Mouse (Mus musculus): ENCODE measurements around the gene Ramp2. TPM values are rescaled to one million over a fixed set of nuclear protein-coding genes. Genes with fewer than 3 reads are reported as not detected.

The Ramp2 gene
- polyA plus RNA-seq, 1 experiment from 2014 or later, result 276 TPM

GRCm38 (mm10) chr11:101272446-101272845, 26.6 kb downstream of the Ramp2 start:
- 92% methylated on average over 3 of the region's 3 CpGs for WGBS
- TF ChIP-seq CTCF (IDR thresholded peaks at IDR 0.05; ENCODE audit: low read depth), result no peak
- Histone ChIP-seq H3K4me2 (no peak overlapping the region), H3K9me3 (ENCODE audit: low read depth, low read length) (no peaks in the 10 kb centered on the region), H3K4me3 (ENCODE audit: low read depth, low read length) (no peak overlapping the region), H3K36me3 (ENCODE audit: insufficient read depth) (no peaks in the 10 kb centered on the region), H3K27ac (ENCODE audit: low read depth) (no peak overlapping the region), H3K27me3 (ENCODE audit: insufficient read depth, low read length) (no peaks in the 10 kb centered on the region), H3K9ac (no peak overlapping the region), H3K4me1 (ENCODE audit: insufficient read depth) (peaks cover 13% of the 10 kb centered on the region)
- DNase-seq (no peak), ATAC-seq (ENCODE audit: insufficient read depth) (no peak)

- Histone ChIP-seq H3K9me3 (ENCODE audit: low read depth, low read length) (no peaks in the 10 kb centered on the region), H3K9ac (no peak overlapping the region), H3K4me3 (ENCODE audit: low read depth, low read length) (no peak overlapping the region), H3K4me2 (no peak overlapping the region), H3K27me3 (ENCODE audit: insufficient read depth, low read length) (no peaks in the 10 kb centered on the region), H3K27ac (ENCODE audit: low read depth) (no peak overlapping the region), H3K36me3 (ENCODE audit: insufficient read depth) (no peaks in the 10 kb centered on the region), H3K4me1 (ENCODE audit: insufficient read depth) (peaks cover 16% of the 10 kb centered on the region)
- no peak for TF ChIP-seq CTCF (IDR thresholded peaks at IDR 0.05; ENCODE audit: low read depth)
- ATAC-seq (ENCODE audit: insufficient read depth) (no peak), DNase-seq (no peak)
- 58% methylated on average over 4 of the region's 4 CpGs for WGBS
Measured at GRCm38 (mm10) chr11:101275309-101275708, 29.5 kb downstream of the Ramp2 start.

GRCm38 (mm10) chr11:101276319-101277070, 30.7 kb downstream of the Ramp2 start:
- WGBS, result 28% methylated on average over 27 of the region's 27 CpGs
- no peak for TF ChIP-seq CTCF (IDR thresholded peaks at IDR 0.05; ENCODE audit: low read depth)
- no peak for ATAC-seq (ENCODE audit: insufficient read depth)
- DNase-seq, result peak; percentile 28
- Histone ChIP-seq H3K9me3 (ENCODE audit: low read depth, low read length) (no peaks in the 10 kb centered on the region), H3K9ac (no peak overlapping the region), H3K4me3 (ENCODE audit: low read depth, low read length) (no peak overlapping the region), H3K27ac (ENCODE audit: low read depth) (no peak overlapping the region), H3K4me2 (peak overlapping the region; percentile 88), H3K27me3 (ENCODE audit: insufficient read depth, low read length) (no peaks in the 10 kb centered on the region), H3K36me3 (ENCODE audit: insufficient read depth) (no peaks in the 10 kb centered on the region), H3K4me1 (ENCODE audit: insufficient read depth) (peaks cover 16% of the 10 kb centered on the region)

GRCm38 (mm10) chr11:101277381-101278222, 31.8 kb downstream of the Ramp2 start:
- no peaks in the 10 kb centered on the region for H3K27me3 ChIP-seq (ENCODE audit: insufficient read depth, low read length)
- DNase-seq, result no peak
- 54% methylated on average over 12 of the region's 12 CpGs for WGBS
- H3K4me1 ChIP-seq (ENCODE audit: insufficient read depth), result peaks cover 16% of the 10 kb centered on the region
- TF ChIP-seq CTCF (IDR thresholded peaks at IDR 0.05; ENCODE audit: low read depth), result no peak
- ATAC-seq (ENCODE audit: insufficient read depth), result no peak
- H3K4me3 ChIP-seq (ENCODE audit: low read depth, low read length), result peak overlapping the region; percentile 64
- H3K36me3 ChIP-seq (ENCODE audit: insufficient read depth), result no peaks in the 10 kb centered on the region
- peak overlapping the region; percentile 88 for H3K4me2 ChIP-seq
- no peaks in the 10 kb centered on the region for H3K9me3 ChIP-seq (ENCODE audit: low read depth, low read length)
- H3K9ac ChIP-seq, result peak overlapping the region; percentile 63
- no peak overlapping the region for H3K27ac ChIP-seq (ENCODE audit: low read depth)

GRCm38 (mm10) chr11:101278223-101279192, 32.7 kb downstream of the Ramp2 start, which contains the start of the genes Cntd1 and Coa3:
Cntd1 (plus strand) TSS chr11:101279012.
Coa3 (minus strand) TSS chr11:101279114.
- peak within 1 kb of the TSS; percentile 63 for H3K9ac ChIP-seq
- no peaks in the 10 kb centered on the region for H3K36me3 ChIP-seq (ENCODE audit: insufficient read depth)
- WGBS, result 7% methylated on average over 45 of the region's 45 CpGs
- H3K9me3 ChIP-seq (ENCODE audit: low read depth, low read length), result no peaks in the 10 kb centered on the region
- ATAC-seq (ENCODE audit: insufficient read depth) (peak; percentile 97), DNase-seq (peak; percentile 97)
- no peak within 1 kb of the TSS for H3K27ac ChIP-seq (ENCODE audit: low read depth)
- H3K27me3 ChIP-seq (ENCODE audit: insufficient read depth, low read length), result no peaks in the 10 kb centered on the region
- no peak for TF ChIP-seq CTCF (IDR thresholded peaks at IDR 0.05; ENCODE audit: low read depth)
- H3K4me3 ChIP-seq (ENCODE audit: low read depth, low read length), result peak within 1 kb of the TSS; percentile 64
- peaks cover 16% of the 10 kb centered on the region for H3K4me1 ChIP-seq (ENCODE audit: insufficient read depth)
- H3K4me2 ChIP-seq, result peak within 1 kb of the TSS; percentile 88

GRCm38 (mm10) chr11:101279193-101279569, 33.4 kb downstream of the Ramp2 start:
- Histone ChIP-seq H3K4me1 (ENCODE audit: insufficient read depth) (peaks cover 16% of the 10 kb centered on the region), H3K9me3 (ENCODE audit: low read depth, low read length) (no peaks in the 10 kb centered on the region), H3K9ac (no peak overlapping the region; the same call in 1 of the 2 replicates), H3K36me3 (ENCODE audit: insufficient read depth) (no peaks in the 10 kb centered on the region), H3K4me2 (peak overlapping the region; percentile 88), H3K27me3 (ENCODE audit: insufficient read depth, low read length) (no peaks in the 10 kb centered on the region), H3K27ac (ENCODE audit: low read depth) (no peak overlapping the region), H3K4me3 (ENCODE audit: low read depth, low read length) (peak overlapping the region; percentile 64)
- WGBS, result 48% methylated on average over 14 of the region's 14 CpGs
- peak; percentile 19; the same call in 1 of the 2 replicates for ATAC-seq (ENCODE audit: insufficient read depth)
- TF ChIP-seq CTCF (IDR thresholded peaks at IDR 0.05; ENCODE audit: low read depth), result no peak
- no peak for DNase-seq

Measured in lung, embryonic 14.5 days (tissue).